Mouse (Mus musculus): Measurements from ENCODE around the gene Arpp21. TPM values are rescaled to one million over a fixed set of nuclear protein-coding genes. Genes with fewer than 3 reads are reported as not detected.

Arpp21 gene
- polyA plus RNA-seq, 1 experiment from 2014 or later = 8.2 TPM

DNA sequence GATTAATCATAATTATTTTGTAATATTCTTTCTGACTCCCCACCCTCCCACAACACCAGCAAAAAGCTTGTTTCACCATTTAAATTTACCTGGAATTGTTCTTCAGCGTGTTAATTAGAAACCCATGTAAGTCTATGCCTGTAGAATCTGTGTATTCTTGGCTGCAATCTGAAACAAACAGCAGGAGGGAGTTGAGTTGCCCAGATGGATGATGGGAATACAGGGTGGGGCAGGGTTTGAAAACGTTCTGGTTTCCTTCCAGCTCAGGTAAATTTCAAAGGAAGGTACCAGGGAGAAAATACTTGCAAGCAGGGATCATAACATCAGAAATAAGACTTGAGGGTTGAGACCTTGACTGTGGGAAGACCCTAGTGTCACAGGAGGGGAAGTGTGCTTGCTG is 58.2 kb downstream of the Arpp21 start:
- H3K4me3 ChIP-seq (ENCODE audit: low read depth, low read length) = no peak overlapping the region
- ATAC-seq (ENCODE audit: insufficient read depth, low FRiP score, low TSS enrichment) = no peak
- 75% methylated on average over 2 of the region's 2 CpGs for WGBS

GRCm38 (mm10) chr9:112176317-112176716 is 59.4 kb downstream of the Arpp21 start:
- H3K36me3 ChIP-seq (ENCODE audit: control insufficient read depth, insufficient read depth, low read length) = no peaks in the 10 kb centered on the region
- no peak overlapping the region for H3K4me2 ChIP-seq (ENCODE audit: low read depth)
- no peak overlapping the region for H3K9ac ChIP-seq (ENCODE audit: low read length)
- DNase-seq (ENCODE audit: low spot score) = no peak
- H3K4me3 ChIP-seq (ENCODE audit: low read depth, low read length) = no peak overlapping the region
- no peak for ATAC-seq (ENCODE audit: insufficient read depth, low FRiP score, low TSS enrichment)
- H3K4me1 ChIP-seq (ENCODE audit: control insufficient read depth, insufficient read depth, low read length) = no peaks in the 10 kb centered on the region
- 70% methylated on average over 6 of the region's 6 CpGs for WGBS
- H3K9me3 ChIP-seq (ENCODE audit: control insufficient read depth, low read length) = no peaks in the 10 kb centered on the region
- H3K27me3 ChIP-seq (ENCODE audit: control insufficient read depth, insufficient read depth, low read length) = no peaks in the 10 kb centered on the region
- H3K27ac ChIP-seq (ENCODE audit: low read depth, low read length) = no peak overlapping the region

More for the DNA sequence above, 58.2 kb downstream of the Arpp21 start:
- no peaks in the 10 kb centered on the region for H3K4me1 ChIP-seq (ENCODE audit: control insufficient read depth, insufficient read depth, low read length)
- no peak overlapping the region for H3K9ac ChIP-seq (ENCODE audit: low read length)
- no peaks in the 10 kb centered on the region for H3K27me3 ChIP-seq (ENCODE audit: control insufficient read depth, insufficient read depth, low read length)
- H3K27ac ChIP-seq (ENCODE audit: low read depth, low read length) = no peak overlapping the region
- H3K4me2 ChIP-seq (ENCODE audit: low read depth) = no peak overlapping the region
- DNase-seq (ENCODE audit: low spot score) = no peak
- no peaks in the 10 kb centered on the region for H3K9me3 ChIP-seq (ENCODE audit: control insufficient read depth, low read length)
- no peaks in the 10 kb centered on the region for H3K36me3 ChIP-seq (ENCODE audit: control insufficient read depth, insufficient read depth, low read length)

GRCm38 (mm10) chr9:112174407-112175357 is 61.1 kb downstream of the Arpp21 start:
- no peaks in the 10 kb centered on the region for H3K4me1 ChIP-seq (ENCODE audit: control insufficient read depth, insufficient read depth, low read length)
- no peak overlapping the region for H3K4me3 ChIP-seq (ENCODE audit: low read depth, low read length)
- H3K4me2 ChIP-seq (ENCODE audit: low read depth) = no peak overlapping the region
- no peak overlapping the region for H3K9ac ChIP-seq (ENCODE audit: low read length)
- no peak overlapping the region for H3K27ac ChIP-seq (ENCODE audit: low read depth, low read length)
- H3K36me3 ChIP-seq (ENCODE audit: control insufficient read depth, insufficient read depth, low read length) = no peaks in the 10 kb centered on the region
- 36% methylated on average over 15 of the region's 15 CpGs for WGBS
- H3K27me3 ChIP-seq (ENCODE audit: control insufficient read depth, insufficient read depth, low read length) = no peaks in the 10 kb centered on the region
- DNase-seq (ENCODE audit: low spot score) = peak; percentile 15
- no peaks in the 10 kb centered on the region for H3K9me3 ChIP-seq (ENCODE audit: control insufficient read depth, low read length)
- ATAC-seq (ENCODE audit: insufficient read depth, low FRiP score, low TSS enrichment) = 0 out of 2 replicates have a peak, but pooled peaks have one; percentile 31

- Histone ChIP-seq H3K4me2 (ENCODE audit: low read depth) (no peak overlapping the region), H3K4me1 (ENCODE audit: control insufficient read depth, insufficient read depth, low read length) (no peaks in the 10 kb centered on the region), H3K4me3 (ENCODE audit: low read depth, low read length) (no peak overlapping the region), H3K27ac (ENCODE audit: low read depth, low read length) (no peak overlapping the region), H3K36me3 (ENCODE audit: control insufficient read depth, insufficient read depth, low read length) (no peaks in the 10 kb centered on the region), H3K27me3 (ENCODE audit: control insufficient read depth, insufficient read depth, low read length) (no peaks in the 10 kb centered on the region), H3K9me3 (ENCODE audit: control insufficient read depth, low read length) (no peaks in the 10 kb centered on the region), H3K9ac (ENCODE audit: low read length) (no peak overlapping the region)
- ATAC-seq (ENCODE audit: insufficient read depth, low FRiP score, low TSS enrichment) (no peak), DNase-seq (ENCODE audit: low spot score) (no peak)
- WGBS = 90% methylated on average over 5 of the region's 5 CpGs
These were observed 62.0 kb downstream of the Arpp21 start for GRCm38 (mm10) chr9:112173778-112174177.

- Histone ChIP-seq H3K27ac (ENCODE audit: low read depth, low read length) (no peak overlapping the region), H3K36me3 (ENCODE audit: control insufficient read depth, insufficient read depth, low read length) (no peaks in the 10 kb centered on the region), H3K9ac (ENCODE audit: low read length) (no peak overlapping the region), H3K4me2 (ENCODE audit: low read depth) (no peak overlapping the region), H3K4me1 (ENCODE audit: control insufficient read depth, insufficient read depth, low read length) (no peaks in the 10 kb centered on the region), H3K9me3 (ENCODE audit: control insufficient read depth, low read length) (no peaks in the 10 kb centered on the region), H3K4me3 (ENCODE audit: low read depth, low read length) (no peak overlapping the region), H3K27me3 (ENCODE audit: control insufficient read depth, insufficient read depth, low read length) (no peaks in the 10 kb centered on the region)
- DNase-seq (ENCODE audit: low spot score) = no peak
- no peak for ATAC-seq (ENCODE audit: insufficient read depth, low FRiP score, low TSS enrichment)
- WGBS = 83% methylated on average over 4 of the region's 4 CpGs
These were observed 71.1 kb downstream of the Arpp21 start for GRCm38 (mm10) chr9:112164677-112165076.

GRCm38 (mm10) chr9:112160981-112161380 is 74.8 kb downstream of the Arpp21 start:
- ATAC-seq (ENCODE audit: insufficient read depth, low FRiP score, low TSS enrichment) (no peak), DNase-seq (ENCODE audit: low spot score) (no peak)
- no peak overlapping the region for H3K9ac ChIP-seq (ENCODE audit: low read length)
- no peak overlapping the region for H3K4me3 ChIP-seq (ENCODE audit: low read depth, low read length)
- H3K9me3 ChIP-seq (ENCODE audit: control insufficient read depth, low read length) = no peaks in the 10 kb centered on the region
- WGBS = 55% methylated on average over 2 of the region's 2 CpGs
- no peak overlapping the region for H3K27ac ChIP-seq (ENCODE audit: low read depth, low read length)
- H3K36me3 ChIP-seq (ENCODE audit: control insufficient read depth, insufficient read depth, low read length) = no peaks in the 10 kb centered on the region
- H3K4me1 ChIP-seq (ENCODE audit: control insufficient read depth, insufficient read depth, low read length) = no peaks in the 10 kb centered on the region
- no peaks in the 10 kb centered on the region for H3K27me3 ChIP-seq (ENCODE audit: control insufficient read depth, insufficient read depth, low read length)
- H3K4me2 ChIP-seq (ENCODE audit: low read depth) = no peak overlapping the region

DNA sequence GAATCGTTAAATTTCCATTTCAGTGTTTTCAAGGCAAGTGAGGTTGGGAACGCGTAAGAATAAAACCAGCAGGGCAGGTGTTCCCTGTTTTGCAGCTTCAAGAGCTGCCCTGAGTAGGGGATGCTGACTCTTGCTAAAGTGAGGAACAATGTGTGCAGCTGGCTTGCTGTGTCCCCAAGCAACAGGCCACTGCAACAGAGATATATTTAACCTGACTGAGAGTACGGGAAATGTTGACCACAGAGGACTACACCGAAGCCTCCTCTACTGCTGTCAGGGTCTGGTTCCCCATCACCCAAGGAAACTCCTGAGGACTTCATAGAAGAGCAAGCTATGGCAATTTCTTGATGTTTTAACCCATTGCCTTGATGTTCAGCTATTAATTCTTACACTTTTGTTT is 81.8 kb downstream of the Arpp21 start:
- Histone ChIP-seq H3K27ac (ENCODE audit: low read depth, low read length) (no peak overlapping the region), H3K9me3 (ENCODE audit: control insufficient read depth, low read length) (no peaks in the 10 kb centered on the region), H3K9ac (ENCODE audit: low read length) (no peak overlapping the region), H3K36me3 (ENCODE audit: control insufficient read depth, insufficient read depth, low read length) (no peaks in the 10 kb centered on the region), H3K4me2 (ENCODE audit: low read depth) (no peak overlapping the region), H3K4me3 (ENCODE audit: low read depth, low read length) (no peak overlapping the region), H3K27me3 (ENCODE audit: control insufficient read depth, insufficient read depth, low read length) (no peaks in the 10 kb centered on the region), H3K4me1 (ENCODE audit: control insufficient read depth, insufficient read depth, low read length) (no peaks in the 10 kb centered on the region)
- no peak for DNase-seq (ENCODE audit: low spot score)
- no peak for ATAC-seq (ENCODE audit: insufficient read depth, low FRiP score, low TSS enrichment)
- WGBS = 89% methylated on average over 5 of the region's 5 CpGs

DNA sequence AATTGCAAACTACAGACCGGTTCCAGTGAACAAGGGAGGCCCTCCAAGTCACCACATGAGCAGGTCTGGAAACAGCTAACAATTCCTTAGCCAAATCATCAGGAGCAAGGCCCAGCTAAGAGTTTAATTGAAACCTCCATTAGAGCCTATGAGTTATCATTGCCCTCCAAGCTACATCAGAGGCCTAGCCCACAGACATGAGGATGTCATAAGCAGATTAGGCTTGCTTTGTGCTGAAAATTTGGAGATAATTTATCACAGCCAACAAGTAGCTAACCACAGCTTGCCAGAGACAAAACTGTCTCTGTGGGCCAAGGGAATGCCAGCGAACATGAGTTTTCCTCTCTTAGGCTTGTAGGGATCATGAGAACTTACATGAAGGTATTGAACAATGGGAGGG is 83.0 kb downstream of the Arpp21 start:
- ATAC-seq (ENCODE audit: insufficient read depth, low FRiP score, low TSS enrichment) = no peak
- no peak for DNase-seq (ENCODE audit: low spot score)
- H3K36me3 ChIP-seq (ENCODE audit: control insufficient read depth, insufficient read depth, low read length) = no peaks in the 10 kb centered on the region
- no peak overlapping the region for H3K4me3 ChIP-seq (ENCODE audit: low read depth, low read length)
- H3K27me3 ChIP-seq (ENCODE audit: control insufficient read depth, insufficient read depth, low read length) = no peaks in the 10 kb centered on the region
- H3K9me3 ChIP-seq (ENCODE audit: control insufficient read depth, low read length) = no peaks in the 10 kb centered on the region
- no peak overlapping the region for H3K4me2 ChIP-seq (ENCODE audit: low read depth)
- 89% methylated on average over 2 of the region's 2 CpGs for WGBS
- H3K4me1 ChIP-seq (ENCODE audit: control insufficient read depth, insufficient read depth, low read length) = no peaks in the 10 kb centered on the region
- no peak overlapping the region for H3K9ac ChIP-seq (ENCODE audit: low read length)
- H3K27ac ChIP-seq (ENCODE audit: low read depth, low read length) = no peak overlapping the region

- H3K36me3 ChIP-seq (ENCODE audit: control insufficient read depth, insufficient read depth, low read length) = no peaks in the 10 kb centered on the region
- 83% methylated on average over 5 of the region's 5 CpGs for WGBS
- no peak overlapping the region for H3K4me3 ChIP-seq (ENCODE audit: low read depth, low read length)
- no peak overlapping the region for H3K4me2 ChIP-seq (ENCODE audit: low read depth)
- no peaks in the 10 kb centered on the region for H3K9me3 ChIP-seq (ENCODE audit: control insufficient read depth, low read length)
- no peaks in the 10 kb centered on the region for H3K4me1 ChIP-seq (ENCODE audit: control insufficient read depth, insufficient read depth, low read length)
- no peak for DNase-seq (ENCODE audit: low spot score)
- no peaks in the 10 kb centered on the region for H3K27me3 ChIP-seq (ENCODE audit: control insufficient read depth, insufficient read depth, low read length)
- no peak for ATAC-seq (ENCODE audit: insufficient read depth, low FRiP score, low TSS enrichment)
- H3K9ac ChIP-seq (ENCODE audit: low read length) = no peak overlapping the region
- no peak overlapping the region for H3K27ac ChIP-seq (ENCODE audit: low read depth, low read length)
These were observed 84.6 kb downstream of the Arpp21 start for GRCm38 (mm10) chr9:112151177-112151576.

Data from neural tube, embryonic 11.5 days (tissue).